Mouse (Mus musculus) neutrophil, adult 5-6 weeks (primary cell): Measurements from ENCODE around the gene Gmeb1. TPM values are rescaled to one million over a fixed set of nuclear protein-coding genes. Genes with fewer than 3 reads are reported as not detected.

Experiments used
- ATAC-seq: fragments of 151-379, 151-347 bp; 2 replicates; pipeline ENCODE4 v1.8.0; 2017; ENCODE audit warnings: mild to moderate bottlenecking, moderate TSS enrichment; ENCODE audit not compliant: insufficient number of reproducible peaks, poor library complexity, low FRiP score, severe bottlenecking; ENCODE audit errors: extremely low read depth
- total RNA-seq: library from RNA; stranded (forward); fragments of 200-1000 nt; gene quantifications from 2 replicates; pipeline ENCODE4 v1.2.3, GENCODE M21; 2017

Gmeb1 gene
- total RNA-seq, 1 experiment from 2014 or later: 29.1 TPM

DNA sequence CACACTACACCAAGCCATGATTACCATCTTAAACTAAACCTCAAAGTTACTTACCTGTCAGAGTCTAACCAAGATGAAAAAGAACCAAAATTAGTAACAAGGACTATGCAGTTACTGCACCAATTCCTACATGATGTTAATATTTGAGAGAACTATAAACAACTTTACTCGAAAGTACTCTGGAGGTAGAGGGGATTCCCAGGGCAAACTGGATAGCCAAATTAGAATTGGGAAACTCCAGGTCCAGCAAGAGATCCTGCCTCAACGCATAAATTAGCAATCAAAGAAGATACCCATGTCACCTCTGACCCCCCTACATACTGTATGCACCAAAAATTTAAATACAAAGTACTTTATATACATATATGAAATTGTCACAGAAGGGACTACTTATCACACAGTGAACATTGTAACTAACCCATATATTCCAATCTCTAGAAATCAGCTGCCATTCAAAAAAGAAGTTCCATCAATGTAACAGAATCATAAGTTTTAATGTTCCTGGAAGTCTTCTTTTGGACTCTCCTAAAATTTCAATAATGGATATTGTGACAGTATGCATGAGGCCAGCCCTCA lies 73.5 kb downstream of the Gmeb1 start:
- ATAC-seq: no peak

DNA sequence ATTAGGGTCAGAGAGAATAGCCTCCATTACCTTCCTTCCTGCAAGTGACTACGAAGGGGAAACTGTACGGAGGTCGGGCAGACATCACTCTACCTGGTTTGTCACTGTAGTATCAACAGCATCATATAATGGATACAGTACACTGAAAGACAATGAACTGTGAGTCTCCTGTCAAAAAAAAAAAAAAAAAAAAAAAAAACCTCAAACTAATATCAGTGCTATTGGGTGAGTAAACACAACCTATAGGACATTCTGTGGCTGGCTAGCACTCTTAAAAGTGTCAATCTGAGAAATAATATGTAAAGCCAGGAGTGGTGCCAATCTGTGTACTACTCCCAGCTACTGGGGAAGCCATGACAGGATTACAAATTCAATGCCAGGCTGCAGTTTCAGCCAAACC lies 78.2 kb downstream of the Gmeb1 start:
- no peak for ATAC-seq

DNA sequence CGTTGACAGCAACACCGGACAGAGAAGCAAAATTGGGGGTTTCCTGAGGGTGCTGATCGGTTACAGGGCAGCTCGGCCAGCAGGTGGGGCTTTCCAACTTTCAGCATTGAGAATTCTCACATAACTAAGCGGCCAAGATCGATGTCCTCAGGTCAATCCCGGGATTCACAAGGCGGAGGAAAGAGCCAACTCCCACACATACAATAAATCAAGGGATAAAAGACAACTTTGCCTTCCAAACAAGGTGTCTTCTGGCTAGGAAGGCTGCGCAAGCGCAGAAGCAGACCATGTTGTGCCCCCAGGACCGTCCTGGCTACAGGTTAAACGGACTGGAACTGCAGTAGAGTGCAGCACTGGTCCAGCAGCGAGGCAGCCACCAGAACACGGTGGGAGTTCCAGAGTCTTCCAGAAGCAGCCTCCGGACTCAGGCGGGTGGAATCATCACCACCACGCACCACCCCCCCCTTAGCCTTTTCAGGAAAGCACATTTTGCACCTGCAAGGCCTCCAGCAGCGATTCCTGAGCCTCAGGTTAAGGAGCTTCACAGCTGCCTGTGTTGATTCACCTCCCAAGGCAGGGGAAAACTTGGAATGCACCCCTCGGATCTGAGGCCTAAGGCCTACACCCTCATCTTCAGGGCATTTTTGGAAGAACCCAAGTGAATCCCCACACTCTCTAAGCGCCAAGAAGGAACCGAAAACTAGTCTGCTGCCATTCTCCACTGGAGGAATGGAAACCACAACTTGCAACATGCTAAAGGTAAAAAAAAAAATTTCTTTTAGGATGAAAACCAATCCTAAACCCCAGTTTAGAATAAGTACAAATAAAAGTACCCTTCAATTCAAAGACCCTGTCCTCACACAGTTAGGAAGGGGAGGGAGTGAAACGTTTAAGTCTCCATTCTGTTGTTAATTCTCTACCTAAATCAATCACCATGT lies 79.4 kb downstream of the Gmeb1 start:
- no peak for ATAC-seq

DNA sequence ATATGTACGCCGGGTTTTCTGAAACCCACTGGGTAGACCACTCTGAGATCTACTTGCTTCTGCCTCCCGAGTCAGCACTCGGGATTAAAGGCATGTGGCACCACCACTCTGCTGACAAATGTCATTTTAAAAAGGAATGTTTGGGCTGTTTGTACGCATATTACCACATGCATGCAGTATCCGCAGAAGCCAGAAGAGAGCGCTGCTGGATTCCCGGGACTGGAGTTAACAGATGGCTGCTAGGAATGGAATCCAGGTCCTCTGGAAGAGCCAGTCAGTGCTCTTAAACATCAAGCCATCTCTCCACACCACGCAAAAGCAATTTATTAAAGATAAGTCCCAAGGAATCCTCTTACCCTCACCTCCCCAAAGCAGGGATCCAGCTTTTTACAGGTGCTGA lies 80.7 kb downstream of the Gmeb1 start:
- ATAC-seq: no peak

DNA sequence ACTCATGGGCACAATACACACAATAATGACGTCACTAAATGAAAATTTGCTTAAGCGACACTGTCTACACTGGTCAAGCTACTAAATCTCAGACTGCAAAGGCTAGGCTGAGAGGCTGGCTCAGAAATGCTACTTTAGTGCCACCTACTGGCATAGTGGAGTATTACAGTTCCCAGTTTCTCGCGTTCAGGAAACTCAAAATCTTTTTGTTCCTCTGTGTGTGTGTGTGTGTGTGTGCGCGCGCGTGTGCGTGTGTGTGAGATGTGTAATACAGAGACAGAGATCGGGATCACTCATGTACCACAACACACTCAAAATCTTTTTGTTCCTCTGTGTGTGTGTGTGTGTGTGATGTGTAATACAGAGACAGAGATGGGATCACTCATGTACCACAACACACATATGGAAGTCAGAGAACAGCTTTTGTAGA lies 82.8 kb downstream of the Gmeb1 start:
- ATAC-seq: peak; percentile 77; the same call in 1 of the 2 replicates

DNA sequence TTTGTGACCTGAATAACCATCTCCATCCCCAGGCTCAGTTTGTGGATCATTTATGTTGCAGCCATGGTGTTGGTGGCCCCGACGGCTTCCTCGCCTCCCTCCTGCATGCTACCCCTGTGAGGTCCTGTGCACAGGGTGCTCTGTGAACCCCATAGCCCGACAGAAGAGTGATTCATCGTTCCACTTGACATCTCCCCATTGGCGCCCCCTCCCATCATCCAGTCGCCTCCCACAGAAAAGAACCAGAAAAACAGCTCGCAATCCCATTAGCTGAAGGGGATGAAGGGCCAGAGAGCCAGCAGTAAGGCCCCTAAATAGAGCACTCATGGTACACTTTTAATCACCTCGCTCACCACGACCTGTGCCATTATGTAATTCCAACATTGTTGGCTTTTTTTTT lies 84.9 kb downstream of the Gmeb1 start:
- ATAC-seq: no peak

Other genes starting within 250 kb of the Gmeb1 start
- gene Gm10300, start 186.9 kb downstream of the Gmeb1 start, total RNA-seq: 0.49 and 0.70 TPM in 2 replicates
- gene Epb41, start 186.3 kb downstream of the Gmeb1 start, total RNA-seq: 179 and 190 TPM in 2 replicates
- not detected in 2 replicates for gene Oprd1, start 117.1 kb downstream of the Gmeb1 start, total RNA-seq
- gene Ythdf2, start 49.3 kb downstream of the Gmeb1 start, total RNA-seq: 40.9 and 56.7 TPM in 2 replicates
- gene Taf12, start 12.8 kb upstream of the Gmeb1 start, total RNA-seq: 28.3 and 47.9 TPM in 2 replicates
- not detected in 2 replicates for gene Rab42, start 41.8 kb upstream of the Gmeb1 start, total RNA-seq
- 24.9 and 29.7 TPM in 2 replicates for gene Trnau1ap, start 67.9 kb upstream of the Gmeb1 start, total RNA-seq
- gene Rcc1, start 92.0 kb upstream of the Gmeb1 start, total RNA-seq: 3.3 and 7.9 TPM in 2 replicates
- gene Phactr4, start 160.9 kb upstream of the Gmeb1 start, total RNA-seq: 7.8 and 8.0 TPM in 2 replicates
- gene Med18, start 202.3 kb upstream of the Gmeb1 start, total RNA-seq: 2.9 and 10.1 TPM in 2 replicates
- gene Sesn2, start 248.9 kb upstream of the Gmeb1 start, total RNA-seq: 30.6 and 33.4 TPM in 2 replicates